Mouse (Mus musculus) adrenal gland, postnatal 36 days (tissue): ENCODE results near the gene Mrgprf. TPM values are rescaled to one million over a fixed set of nuclear protein-coding genes. Genes with fewer than 3 reads are reported as not detected.

Source experiments
- DNase-seq, 2 experiments: peaks; one replicate each; pipeline ENCODE4 v3.0.0; 2021; ENCODE audit warnings: mixed read lengths in 1 of 2
- total RNA-seq, 2 experiments: library from RNA; stranded (reverse); gene quantifications; 2 replicates each; pipeline ENCODE4 v1.2.3; 2021

Gene Mrgprf
- total RNA-seq, 2 experiments from 2014 or later, result 1.5 to 2.4 TPM

DNA sequence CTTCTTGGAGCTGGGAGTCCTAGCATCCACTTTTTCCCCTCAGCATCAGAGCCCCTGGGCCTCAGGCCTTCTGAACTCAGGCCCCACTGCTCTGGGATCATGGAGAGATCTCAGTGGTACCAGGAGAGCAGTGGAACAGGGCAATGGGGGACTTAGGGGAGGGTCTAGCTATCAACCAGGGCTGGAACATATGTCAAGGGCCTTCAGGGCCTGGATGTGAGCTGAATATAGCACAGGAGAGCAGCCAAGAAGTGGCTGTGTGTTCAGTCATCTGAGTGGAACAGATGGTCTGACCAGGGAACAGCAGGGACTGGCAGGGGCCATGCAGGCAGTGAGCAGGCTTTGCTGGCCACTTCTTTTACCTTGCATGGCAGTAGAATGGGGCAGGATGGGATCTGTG lies 34.6 kb downstream of the Mrgprf start:
- DNase-seq, result no peak

DNA sequence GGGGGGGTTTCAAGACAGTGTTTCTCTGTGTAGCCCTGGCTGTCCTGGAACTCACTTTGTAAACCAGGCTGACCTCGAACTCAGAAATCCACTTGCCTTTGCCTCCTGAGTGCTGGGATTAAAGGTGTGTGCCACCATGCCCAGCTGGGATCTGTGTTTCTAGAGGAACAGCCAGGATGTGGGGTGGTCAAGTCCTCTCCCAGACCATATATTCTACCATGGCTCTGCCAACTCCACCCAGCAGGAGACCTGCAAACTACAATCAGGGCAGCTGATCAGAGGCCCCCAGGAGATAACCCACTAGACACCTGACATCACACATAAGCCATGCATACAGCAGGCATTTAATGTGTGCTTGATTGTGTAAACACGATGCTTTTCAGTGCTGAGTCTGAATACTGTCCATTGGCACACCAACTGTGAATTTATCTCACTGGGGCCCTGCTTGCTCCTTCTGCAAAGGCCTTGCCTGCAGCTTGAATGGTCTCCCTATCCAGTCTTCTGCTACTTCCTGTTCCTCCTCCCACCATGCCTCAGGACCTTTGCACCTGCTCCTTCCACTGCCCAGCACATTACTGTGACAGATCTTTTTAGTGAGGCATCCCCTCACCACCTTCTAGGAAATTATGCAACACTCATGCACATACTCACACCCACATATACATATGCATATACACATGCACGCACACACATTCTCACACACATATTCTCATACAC lies 35.1 kb downstream of the Mrgprf start:
- no peak for DNase-seq

DNA sequence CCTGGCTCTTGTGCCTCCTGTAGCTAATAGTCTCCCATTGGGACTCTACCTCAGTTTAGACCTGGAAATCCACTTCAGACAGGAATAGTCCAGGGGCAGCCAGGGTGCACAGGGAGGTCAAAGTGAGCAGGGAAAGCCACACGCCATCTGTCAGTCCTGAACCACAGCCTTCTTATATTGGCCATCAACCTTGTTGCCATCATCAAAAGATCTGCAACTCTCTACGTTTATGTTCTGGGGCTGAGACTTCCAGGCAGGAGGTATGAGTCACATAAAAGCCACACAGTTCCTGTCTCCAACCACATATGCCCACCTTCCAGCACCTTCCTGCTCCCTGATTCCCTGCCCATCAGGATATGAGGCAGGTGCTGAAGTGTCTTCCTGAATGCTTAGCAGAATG lies 37.3 kb downstream of the Mrgprf start:
- DNase-seq, result no peak

GRCm38 (mm10) chr7:145340248-145340904 lies 39.7 kb downstream of the Mrgprf start:
- DNase-seq, result no peak

Other genes starting within 250 kb of the Mrgprf start
- gene 1810010D01Rik, start 92.7 kb upstream of the Mrgprf start, total RNA-seq, result under 1 TPM in 1 of 2 experiments, not detected in 1; 0.66 TPM
- gene Tpcn2, start 16.8 kb upstream of the Mrgprf start, total RNA-seq, result 10 to 100 TPM; 10.2 to 16.1 TPM
- not detected for gene Mrgprd, start 14.0 kb downstream of the Mrgprf start, total RNA-seq